Mouse (Mus musculus): ENCODE measurements around the gene Ap5z1. TPM values are rescaled to one million over a fixed set of nuclear protein-coding genes. Genes with fewer than 3 reads are reported as not detected.
A peak's percentile ranks its signal among the peaks of the same experiment; 100 is the strongest.

The Ap5z1 gene
- polyA plus RNA-seq, 1 experiment from 2014 or later = 5.5 TPM

DNA sequence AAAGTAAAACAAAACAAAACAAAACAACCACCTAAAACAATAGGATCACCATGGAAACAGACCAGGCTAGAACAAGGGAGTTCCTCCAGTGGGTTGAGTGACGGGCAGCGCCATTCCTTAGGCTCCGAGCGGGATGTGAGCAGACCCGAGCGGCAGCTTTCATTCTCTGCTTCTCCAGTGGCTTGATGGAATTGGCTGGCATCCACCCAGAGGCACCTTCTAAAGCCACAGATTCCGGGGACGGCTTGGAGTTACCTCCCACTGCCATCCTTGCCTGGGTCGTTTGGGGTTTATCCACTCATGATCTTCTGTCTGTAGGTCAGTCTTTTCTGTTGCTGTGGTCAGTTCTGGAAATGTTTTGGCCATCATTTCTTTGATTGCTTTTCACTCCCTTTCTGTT is 42.8 kb upstream of the Ap5z1 start:
- Histone ChIP-seq H3K27ac (replicated peaks; ENCODE audit: low read depth, low read length) (no peak overlapping the region), H3K4me2 (ENCODE audit: low read depth, low read length) (no peak overlapping the region), H3K9me3 (replicated peaks; ENCODE audit: control insufficient read depth, low read length) (no peaks in the 10 kb centered on the region), H3K4me3 (ENCODE audit: low read depth, low read length) (no peak overlapping the region), H3K36me3 (replicated peaks; ENCODE audit: control insufficient read depth, insufficient read depth, low read depth, low read length) (no peaks in the 10 kb centered on the region; the same call in 1 of the 2 replicates), H3K4me1 (ENCODE audit: control insufficient read depth, insufficient read depth, low read length) (no peaks in the 10 kb centered on the region), H3K9ac (replicated peaks; ENCODE audit: low read length) (no peak overlapping the region), H3K27me3 (ENCODE audit: control insufficient read depth, insufficient read depth, low read length) (no peaks in the 10 kb centered on the region)
- ATAC-seq (replicated peaks; ENCODE audit: insufficient number of reproducible peaks, low FRiP score, low TSS enrichment, low read depth) (no peak), DNase-seq (ENCODE audit: low spot score) (no peak)
- 87% methylated on average over 9 of the region's 9 CpGs for WGBS

DNA sequence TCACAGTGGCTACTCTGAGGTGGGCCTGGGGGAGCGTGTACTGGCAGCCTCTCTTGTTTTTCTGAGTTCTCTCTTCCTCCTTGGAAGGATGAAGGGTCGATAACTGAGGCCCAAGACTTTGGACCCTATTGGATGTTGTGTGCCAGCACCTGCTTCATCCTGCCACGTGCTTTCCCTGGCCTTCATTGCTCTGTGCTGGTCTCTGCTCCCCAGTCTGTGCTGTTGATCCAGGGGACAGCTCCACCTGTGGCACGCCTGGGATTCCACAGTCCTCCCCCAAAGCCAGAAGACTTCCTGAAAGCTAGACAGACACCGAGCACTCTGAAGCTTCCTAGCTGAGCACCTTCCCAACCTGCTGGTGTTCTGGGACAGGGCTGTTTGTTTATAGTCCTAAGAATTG is 41.9 kb upstream of the Ap5z1 start:
- Histone ChIP-seq H3K27me3 (ENCODE audit: control insufficient read depth, insufficient read depth, low read length) (no peaks in the 10 kb centered on the region), H3K36me3 (replicated peaks; ENCODE audit: control insufficient read depth, insufficient read depth, low read depth, low read length) (no peaks in the 10 kb centered on the region; the same call in 1 of the 2 replicates), H3K4me3 (ENCODE audit: low read depth, low read length) (no peak overlapping the region), H3K4me2 (ENCODE audit: low read depth, low read length) (no peak overlapping the region), H3K27ac (replicated peaks; ENCODE audit: low read depth, low read length) (no peak overlapping the region), H3K9ac (replicated peaks; ENCODE audit: low read length) (no peak overlapping the region), H3K4me1 (ENCODE audit: control insufficient read depth, insufficient read depth, low read length) (no peaks in the 10 kb centered on the region), H3K9me3 (replicated peaks; ENCODE audit: control insufficient read depth, low read length) (no peaks in the 10 kb centered on the region)
- 85% methylated on average over 5 of the region's 5 CpGs for WGBS
- no peak for ATAC-seq (replicated peaks; ENCODE audit: insufficient number of reproducible peaks, low FRiP score, low TSS enrichment, low read depth)
- DNase-seq (ENCODE audit: low spot score) = no peak

DNA sequence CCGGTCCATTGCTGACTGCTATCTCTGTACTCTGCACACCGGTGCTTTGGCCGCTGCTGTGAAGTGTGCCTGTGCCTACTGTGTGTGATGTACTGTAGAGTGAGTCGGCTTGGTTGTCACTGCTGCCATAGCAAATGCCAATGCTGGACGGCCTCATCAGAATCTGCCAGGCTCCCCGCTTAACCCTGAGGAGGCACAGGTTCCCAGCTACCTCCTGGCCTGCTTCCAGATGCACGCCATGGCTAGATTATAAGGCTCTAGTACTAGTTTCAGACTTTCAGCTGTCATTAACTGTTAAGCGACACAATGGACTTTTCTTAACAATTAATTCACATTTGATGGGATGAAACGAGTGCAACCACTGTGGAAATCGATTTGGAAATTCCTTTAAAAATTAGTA is 40.6 kb upstream of the Ap5z1 start:
- H3K4me1 ChIP-seq (ENCODE audit: control insufficient read depth, insufficient read depth, low read length) = no peaks in the 10 kb centered on the region
- H3K4me3 ChIP-seq (ENCODE audit: low read depth, low read length) = no peak overlapping the region
- no peak overlapping the region for H3K4me2 ChIP-seq (ENCODE audit: low read depth, low read length)
- H3K9ac ChIP-seq (replicated peaks; ENCODE audit: low read length) = no peak overlapping the region
- H3K27me3 ChIP-seq (ENCODE audit: control insufficient read depth, insufficient read depth, low read length) = no peaks in the 10 kb centered on the region
- ATAC-seq (replicated peaks; ENCODE audit: insufficient number of reproducible peaks, low FRiP score, low TSS enrichment, low read depth) (no peak), DNase-seq (ENCODE audit: low spot score) (no peak)
- H3K9me3 ChIP-seq (replicated peaks; ENCODE audit: control insufficient read depth, low read length) = no peaks in the 10 kb centered on the region
- no peak overlapping the region for H3K27ac ChIP-seq (replicated peaks; ENCODE audit: low read depth, low read length)
- H3K36me3 ChIP-seq (replicated peaks; ENCODE audit: control insufficient read depth, insufficient read depth, low read depth, low read length) = no peaks in the 10 kb centered on the region; the same call in 1 of the 2 replicates
- WGBS = 91% methylated on average over 10 of the region's 10 CpGs

DNA sequence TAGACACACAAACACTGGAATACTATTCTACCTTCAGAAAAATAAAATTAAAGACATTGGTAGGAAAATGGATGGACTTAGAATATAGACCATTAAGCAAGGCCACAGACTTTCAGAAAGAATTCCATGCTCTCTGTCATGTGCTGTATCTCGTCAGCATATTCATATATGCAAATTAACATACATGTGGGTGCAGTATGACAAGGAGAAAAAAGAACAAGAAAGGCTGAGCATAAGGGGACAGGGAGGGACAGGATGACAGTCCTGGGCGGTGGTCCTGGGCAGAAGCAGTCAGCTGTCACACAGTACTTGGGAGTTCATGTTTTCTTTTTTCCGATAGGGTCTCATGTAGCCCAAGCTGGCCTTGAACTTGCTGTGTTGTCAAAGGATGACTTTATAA is 40.0 kb upstream of the Ap5z1 start:
- ATAC-seq (replicated peaks; ENCODE audit: insufficient number of reproducible peaks, low FRiP score, low TSS enrichment, low read depth) = no peak
- H3K27ac ChIP-seq (replicated peaks; ENCODE audit: low read depth, low read length) = no peak overlapping the region
- no peak overlapping the region for H3K4me2 ChIP-seq (ENCODE audit: low read depth, low read length)
- no peaks in the 10 kb centered on the region for H3K9me3 ChIP-seq (replicated peaks; ENCODE audit: control insufficient read depth, low read length)
- no peak overlapping the region for H3K9ac ChIP-seq (replicated peaks; ENCODE audit: low read length)
- H3K4me1 ChIP-seq (ENCODE audit: control insufficient read depth, insufficient read depth, low read length) = no peaks in the 10 kb centered on the region
- no peak overlapping the region for H3K4me3 ChIP-seq (ENCODE audit: low read depth, low read length)
- WGBS = 57% methylated on average over 3 of the region's 3 CpGs
- no peaks in the 10 kb centered on the region for H3K27me3 ChIP-seq (ENCODE audit: control insufficient read depth, insufficient read depth, low read length)
- no peaks in the 10 kb centered on the region; the same call in 1 of the 2 replicates for H3K36me3 ChIP-seq (replicated peaks; ENCODE audit: control insufficient read depth, insufficient read depth, low read depth, low read length)
- DNase-seq (ENCODE audit: low spot score) = no peak

DNA sequence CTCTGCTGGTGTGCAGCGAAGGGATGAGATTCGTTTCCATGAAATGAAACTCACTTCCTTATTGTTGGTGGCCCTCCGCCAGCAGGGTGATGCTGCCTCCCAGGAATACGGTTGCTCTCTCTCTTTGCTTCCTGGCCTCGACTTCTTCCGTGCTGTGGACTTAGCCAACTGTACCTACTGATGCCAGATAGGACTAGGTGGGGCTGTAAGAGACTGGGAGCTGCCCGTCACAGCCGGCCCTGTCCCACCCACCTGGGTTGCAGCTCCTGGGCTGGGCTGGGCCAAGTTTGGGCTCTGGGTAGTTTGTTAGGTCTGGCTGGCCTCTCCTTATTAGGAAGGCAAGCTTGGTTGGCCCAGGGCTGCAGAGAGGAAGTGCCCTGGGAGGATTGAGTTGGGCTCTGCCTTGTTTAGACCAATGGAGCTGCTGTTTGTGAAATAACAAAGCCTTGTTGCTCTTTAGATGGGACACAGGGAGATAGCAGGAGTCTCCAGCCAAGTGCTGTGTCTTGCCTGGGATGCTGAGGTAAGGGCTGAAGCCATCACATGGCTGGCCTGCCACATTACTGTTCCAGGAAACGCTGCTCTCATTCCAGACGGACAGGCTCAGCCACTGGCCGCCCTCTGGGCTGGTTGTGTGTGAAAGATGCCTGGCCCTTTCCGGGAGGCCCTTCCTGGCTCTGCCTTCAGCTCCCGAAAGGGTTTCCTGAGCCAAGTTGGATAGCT is 39.0 kb upstream of the Ap5z1 start:
- Histone ChIP-seq H3K36me3 (replicated peaks; ENCODE audit: control insufficient read depth, insufficient read depth, low read depth, low read length) (no peaks in the 10 kb centered on the region), H3K4me1 (ENCODE audit: control insufficient read depth, insufficient read depth, low read length) (no peaks in the 10 kb centered on the region), H3K9ac (replicated peaks; ENCODE audit: low read length) (no peak overlapping the region), H3K27ac (replicated peaks; ENCODE audit: low read depth, low read length) (no peak overlapping the region), H3K9me3 (replicated peaks; ENCODE audit: control insufficient read depth, low read length) (no peaks in the 10 kb centered on the region), H3K4me3 (ENCODE audit: low read depth, low read length) (no peak overlapping the region), H3K27me3 (ENCODE audit: control insufficient read depth, insufficient read depth, low read length) (no peaks in the 10 kb centered on the region), H3K4me2 (ENCODE audit: low read depth, low read length) (no peak overlapping the region)
- WGBS = 61% methylated on average over 13 of the region's 13 CpGs
- DNase-seq (ENCODE audit: low spot score) = peak; percentile 32
- ATAC-seq (replicated peaks; ENCODE audit: insufficient number of reproducible peaks, low FRiP score, low TSS enrichment, low read depth) = no peak

DNA sequence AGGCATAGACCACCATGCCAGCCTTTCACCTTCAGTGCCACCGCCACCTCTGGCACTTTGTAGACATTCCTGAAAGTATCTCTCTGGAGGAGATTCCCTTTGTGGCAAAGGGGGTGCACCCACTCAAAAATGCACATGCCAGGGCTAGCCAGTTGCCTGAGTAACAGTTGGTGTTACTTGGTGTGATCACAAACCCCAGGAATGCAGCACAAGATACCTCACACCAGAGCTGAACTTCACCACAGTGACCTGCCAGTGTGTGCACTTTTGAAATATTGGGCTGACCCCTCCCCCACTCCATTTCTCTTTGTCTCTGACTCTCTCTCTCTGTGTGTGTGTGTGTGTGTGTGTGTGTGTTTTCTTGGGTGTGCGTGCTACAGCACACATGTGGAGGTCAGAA is 37.3 kb upstream of the Ap5z1 start:
- no peaks in the 10 kb centered on the region for H3K9me3 ChIP-seq (replicated peaks; ENCODE audit: control insufficient read depth, low read length)
- H3K4me3 ChIP-seq (ENCODE audit: low read depth, low read length) = no peak overlapping the region
- H3K36me3 ChIP-seq (replicated peaks; ENCODE audit: control insufficient read depth, insufficient read depth, low read depth, low read length) = no peaks in the 10 kb centered on the region
- 87% methylated on average over 2 of the region's 2 CpGs for WGBS
- no peak overlapping the region for H3K9ac ChIP-seq (replicated peaks; ENCODE audit: low read length)
- no peak for DNase-seq (ENCODE audit: low spot score)
- H3K27me3 ChIP-seq (ENCODE audit: control insufficient read depth, insufficient read depth, low read length) = no peaks in the 10 kb centered on the region
- H3K4me1 ChIP-seq (ENCODE audit: control insufficient read depth, insufficient read depth, low read length) = no peaks in the 10 kb centered on the region
- no peak overlapping the region for H3K4me2 ChIP-seq (ENCODE audit: low read depth, low read length)
- no peak overlapping the region for H3K27ac ChIP-seq (replicated peaks; ENCODE audit: low read depth, low read length)
- no peak for ATAC-seq (replicated peaks; ENCODE audit: insufficient number of reproducible peaks, low FRiP score, low TSS enrichment, low read depth)

DNA sequence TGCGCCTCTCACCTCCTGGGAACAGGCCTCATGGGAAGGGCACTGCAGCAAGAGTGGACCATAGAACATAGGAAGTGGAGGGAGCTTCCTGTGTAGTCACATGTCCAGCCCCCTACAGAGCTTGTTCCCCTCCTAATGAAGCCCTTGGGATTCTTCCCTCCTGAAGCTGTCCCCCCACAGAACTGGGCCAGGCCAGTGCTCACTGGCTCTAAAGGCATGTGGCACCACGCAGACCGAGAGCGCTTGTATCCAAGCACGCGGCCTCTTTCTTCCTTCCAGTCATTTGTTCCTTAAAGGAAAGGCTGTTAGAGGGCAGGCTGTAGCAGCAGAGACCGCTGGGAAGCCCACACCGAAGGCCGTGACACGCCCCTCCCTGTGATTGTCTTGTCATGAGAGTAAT is 35.9 kb upstream of the Ap5z1 start:
- no peak overlapping the region for H3K9ac ChIP-seq (replicated peaks; ENCODE audit: low read length)
- peaks cover 5% of the 10 kb centered on the region; the same call in 1 of the 2 replicates for H3K4me1 ChIP-seq (ENCODE audit: control insufficient read depth, insufficient read depth, low read length)
- no peak overlapping the region for H3K4me3 ChIP-seq (ENCODE audit: low read depth, low read length)
- H3K27me3 ChIP-seq (ENCODE audit: control insufficient read depth, insufficient read depth, low read length) = no peaks in the 10 kb centered on the region
- DNase-seq (ENCODE audit: low spot score) (no peak), ATAC-seq (replicated peaks; ENCODE audit: insufficient number of reproducible peaks, low FRiP score, low TSS enrichment, low read depth) (no peak)
- H3K4me2 ChIP-seq (ENCODE audit: low read depth, low read length) = no peak overlapping the region
- no peaks in the 10 kb centered on the region for H3K9me3 ChIP-seq (replicated peaks; ENCODE audit: control insufficient read depth, low read length)
- 69% methylated on average over 10 of the region's 10 CpGs for WGBS
- H3K27ac ChIP-seq (replicated peaks; ENCODE audit: low read depth, low read length) = no peak overlapping the region
- H3K36me3 ChIP-seq (replicated peaks; ENCODE audit: control insufficient read depth, insufficient read depth, low read depth, low read length) = no peaks in the 10 kb centered on the region

DNA sequence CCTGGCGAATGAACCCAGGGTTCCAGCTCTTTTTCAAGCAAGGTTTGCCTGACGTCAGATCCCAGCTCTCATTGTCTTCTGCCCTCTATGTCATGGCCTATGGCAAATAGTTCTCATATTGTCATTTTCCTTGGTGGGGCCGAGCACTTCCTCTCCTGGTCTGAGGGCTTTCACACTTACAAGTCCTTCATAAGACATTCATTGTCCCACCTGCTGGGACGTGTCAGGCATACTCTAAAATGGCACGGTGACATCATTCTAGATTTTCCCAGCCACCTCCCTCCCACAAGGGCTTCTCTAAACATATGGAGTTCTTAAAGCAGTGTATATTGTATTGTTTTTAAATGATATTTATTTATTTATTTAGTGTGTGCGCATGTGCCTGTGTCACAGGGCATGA is 35.1 kb upstream of the Ap5z1 start:
- ATAC-seq (replicated peaks; ENCODE audit: insufficient number of reproducible peaks, low FRiP score, low TSS enrichment, low read depth) = no peak
- Histone ChIP-seq H3K36me3 (replicated peaks; ENCODE audit: control insufficient read depth, insufficient read depth, low read depth, low read length) (no peaks in the 10 kb centered on the region), H3K4me1 (ENCODE audit: control insufficient read depth, insufficient read depth, low read length) (peaks cover 5% of the 10 kb centered on the region; the same call in 1 of the 2 replicates), H3K4me2 (ENCODE audit: low read depth, low read length) (no peak overlapping the region), H3K27me3 (ENCODE audit: control insufficient read depth, insufficient read depth, low read length) (no peaks in the 10 kb centered on the region), H3K27ac (replicated peaks; ENCODE audit: low read depth, low read length) (no peak overlapping the region), H3K4me3 (ENCODE audit: low read depth, low read length) (no peak overlapping the region), H3K9ac (replicated peaks; ENCODE audit: low read length) (no peak overlapping the region), H3K9me3 (replicated peaks; ENCODE audit: control insufficient read depth, low read length) (no peaks in the 10 kb centered on the region)
- no peak for DNase-seq (ENCODE audit: low spot score)
- 79% methylated on average over 6 of the region's 6 CpGs for WGBS

Measured in embryonic facial prominence, embryonic 11.5 days (tissue).